Mouse (Mus musculus): ENCODE results near the gene Mpg.

Gene Mpg

DNA sequence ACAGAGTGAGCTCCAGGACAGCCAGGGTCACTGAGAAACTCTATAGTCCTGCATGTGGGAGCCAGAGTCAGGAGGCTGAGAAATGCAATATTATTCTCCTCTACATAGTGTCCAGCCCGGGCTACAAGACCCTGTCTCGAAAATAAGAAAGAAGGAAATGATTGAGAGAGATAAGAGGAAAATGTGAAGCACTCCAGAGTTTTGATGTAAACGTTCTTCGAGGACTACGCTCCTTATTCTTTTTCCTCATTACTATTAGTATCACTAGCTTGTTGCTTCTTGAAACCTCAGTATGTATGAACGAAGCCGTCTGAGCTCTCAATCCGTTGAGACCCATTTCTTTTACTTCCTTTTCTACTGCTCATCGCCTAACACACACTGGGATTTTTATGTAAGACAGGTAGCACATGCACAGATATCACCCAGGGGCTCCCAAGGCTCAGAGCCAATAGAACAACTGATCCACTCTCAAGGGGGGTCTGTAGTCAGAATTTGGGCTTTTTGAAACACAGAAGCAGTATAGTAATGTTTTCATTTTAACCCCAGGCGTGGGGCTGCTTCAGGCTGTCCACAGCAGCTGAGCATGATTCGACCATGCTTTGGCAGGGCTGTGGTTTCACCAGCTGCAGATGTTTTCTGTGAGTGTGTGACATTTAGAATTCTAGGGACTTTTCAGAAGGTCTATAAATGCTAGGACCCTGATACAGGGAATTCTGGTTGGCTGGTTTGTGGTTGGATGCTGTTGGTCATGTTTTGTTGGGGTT lies 24.2 kb upstream of the Mpg start:
- DNase-seq (ENCODE audit: low read depth), result no peak

DNA sequence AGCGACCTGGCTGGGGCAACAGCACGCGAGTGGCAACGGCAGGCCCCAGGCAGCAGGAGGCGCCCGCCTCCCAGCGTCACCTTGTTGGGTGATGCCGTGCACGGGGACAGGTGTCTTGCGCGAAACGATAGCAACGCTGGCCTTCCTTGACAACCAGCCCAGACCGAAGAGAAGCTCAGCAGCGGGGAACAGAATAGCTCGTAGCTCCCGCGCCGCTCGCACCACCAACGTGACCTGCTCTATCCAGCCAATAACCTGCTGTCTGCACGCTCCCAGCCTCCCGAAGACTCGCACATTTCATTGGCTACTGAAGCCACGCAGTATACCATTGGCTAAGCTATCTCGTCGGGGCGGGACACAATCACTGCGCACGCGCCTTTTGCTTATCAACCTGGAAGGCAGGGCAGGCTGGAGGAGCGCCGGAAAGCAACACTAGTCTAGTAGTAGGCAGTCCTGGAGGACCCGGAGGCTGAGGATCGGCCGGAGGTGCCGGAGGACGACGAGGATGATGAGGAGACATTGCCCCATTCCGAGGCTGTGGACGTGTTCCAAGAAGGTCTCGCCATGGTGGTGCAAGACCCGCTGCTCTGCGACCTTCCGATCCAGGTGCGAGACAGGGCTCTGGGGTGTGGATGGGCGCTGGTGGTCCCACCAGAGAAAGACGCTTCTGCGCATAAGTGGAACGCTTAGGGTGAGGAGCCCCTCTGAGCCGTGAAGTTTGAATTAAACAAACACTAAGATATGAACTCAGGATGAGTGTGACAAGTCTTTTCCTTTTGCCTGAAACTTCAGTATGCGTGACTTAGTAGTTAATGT lies 21.0 kb upstream of the Mpg start, which contains the start of gene Snrnp25:
TSS of gene Snrnp25 (plus strand) at position 358 of the 816 bp plus-strand sequence.
- peak; percentile 98 for DNase-seq (ENCODE audit: low read depth)

DNA sequence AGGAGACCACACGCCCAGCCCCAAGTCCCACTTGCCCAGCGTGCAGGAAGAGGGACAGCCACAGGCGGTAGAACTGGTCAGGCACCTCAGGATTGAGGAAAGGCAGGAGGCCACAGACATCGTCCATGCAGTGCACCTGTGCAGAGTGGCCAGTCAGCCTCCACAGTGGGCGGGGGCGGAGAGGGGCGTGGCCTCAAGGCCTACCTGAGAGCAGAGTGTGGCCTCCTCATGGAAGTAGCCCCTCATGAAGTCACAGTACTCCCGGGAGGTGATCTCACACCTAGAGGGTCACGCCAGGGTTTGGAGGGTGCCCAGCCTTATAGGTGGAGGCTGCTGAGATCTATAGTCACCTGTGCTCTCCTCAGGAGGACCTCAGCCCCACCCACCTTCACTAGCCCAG lies 15.7 kb upstream of the Mpg start:
- no peak for DNase-seq (ENCODE audit: low read depth)

DNA sequence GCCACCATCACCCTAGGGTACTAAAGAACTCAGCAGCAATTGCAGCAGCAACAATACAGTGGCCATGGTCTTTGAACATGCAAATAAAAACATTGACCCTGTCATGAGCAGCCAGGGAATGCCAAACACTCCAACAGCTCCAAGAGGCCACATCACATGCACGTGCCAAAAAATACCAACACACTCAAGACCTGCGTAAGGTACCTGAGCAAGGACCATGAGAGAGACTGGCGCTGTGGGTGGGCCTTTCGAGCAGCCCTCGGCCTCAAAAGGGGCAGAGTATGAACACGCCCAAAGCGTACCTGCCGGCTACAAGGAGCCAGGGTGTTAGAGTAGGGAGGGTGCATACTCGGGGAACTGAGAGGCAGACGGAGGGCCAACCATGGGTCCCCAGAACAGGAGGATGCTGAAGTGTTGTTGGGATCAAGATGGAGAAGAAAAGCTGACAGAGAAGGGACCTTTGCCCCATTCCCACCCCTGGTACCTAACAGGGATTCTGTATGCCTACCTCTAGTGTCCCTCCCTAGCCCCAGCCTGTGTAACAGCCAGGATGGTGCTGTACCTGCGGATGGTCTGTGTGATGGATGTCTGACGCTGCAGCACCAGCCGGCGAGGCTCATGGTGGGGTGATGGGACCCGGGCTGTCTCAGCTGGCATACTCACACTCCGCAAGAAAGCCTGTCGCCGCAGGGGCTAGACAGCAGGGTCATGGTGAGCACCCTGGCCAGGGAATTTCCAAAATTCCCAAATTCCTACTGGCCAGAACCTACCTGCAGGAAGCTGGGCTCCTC lies 10.7 kb upstream of the Mpg start:
- no peak for DNase-seq (ENCODE audit: low read depth)

DNA sequence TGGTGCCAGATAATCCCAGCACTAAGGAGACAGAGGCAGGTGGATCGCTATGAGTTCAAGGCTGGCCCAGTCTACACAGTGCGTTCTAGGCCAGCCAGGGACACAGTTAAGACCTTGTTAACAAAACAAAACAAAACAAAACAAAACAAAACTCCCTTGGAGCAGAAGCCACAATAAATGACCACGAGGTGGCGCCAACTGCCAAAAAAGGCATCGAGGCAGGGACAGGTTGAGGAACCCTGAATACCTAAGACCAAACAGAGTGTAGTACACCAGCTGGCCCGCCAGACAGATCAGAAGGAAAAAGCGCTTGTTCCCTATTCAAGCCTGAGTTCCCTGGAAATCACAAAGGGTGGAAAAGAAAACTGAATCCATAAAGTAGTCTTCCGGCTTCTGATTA lies 9.5 kb upstream of the Mpg start:
- peak; percentile 79 for DNase-seq (ENCODE audit: low read depth)

DNA sequence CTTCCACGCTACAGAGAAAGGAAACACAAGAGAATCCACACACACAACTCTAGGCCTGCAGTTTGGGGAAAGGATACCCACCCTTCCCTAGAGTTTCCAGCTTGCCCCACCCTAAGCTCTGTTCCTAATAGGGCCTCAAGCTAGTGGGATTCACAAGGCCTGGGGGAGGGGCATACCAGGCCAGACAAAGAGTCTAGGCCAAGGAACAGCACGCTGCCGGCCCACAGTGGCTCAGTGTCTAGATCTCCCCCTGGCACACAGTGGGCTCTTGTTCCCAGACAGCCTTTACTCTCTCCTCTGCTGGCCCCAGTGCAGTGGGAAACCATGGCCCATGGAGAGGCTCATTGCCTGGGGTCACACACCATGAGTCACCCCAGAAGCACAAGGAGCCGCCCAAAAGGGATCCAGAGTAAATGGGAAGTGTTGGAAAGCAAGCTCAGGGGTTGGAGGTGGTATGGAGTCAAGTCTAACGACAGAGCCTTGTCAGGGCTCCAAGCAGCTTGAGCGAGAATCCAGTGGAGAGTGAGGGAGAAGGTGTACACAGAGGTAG lies 7.7 kb upstream of the Mpg start:
- DNase-seq (ENCODE audit: low read depth), result peak; percentile 63

DNA sequence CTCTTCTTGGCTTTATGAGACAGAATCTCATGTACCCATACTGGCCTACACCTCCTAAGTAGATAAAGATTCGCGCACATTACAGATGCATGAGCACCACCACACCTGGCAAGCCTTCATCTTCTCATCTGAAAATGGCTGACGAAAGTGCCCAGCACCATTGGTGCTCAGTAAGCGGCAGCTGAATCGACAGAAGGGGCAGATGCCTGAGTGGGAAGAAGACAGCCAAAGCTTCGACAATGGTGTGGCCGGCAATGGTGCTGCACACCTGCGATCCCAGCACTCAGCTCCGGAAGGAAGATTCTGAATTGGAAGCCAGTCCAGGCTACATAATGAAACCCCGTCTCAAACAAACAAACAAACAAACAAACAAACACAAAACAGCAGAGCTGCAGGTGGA lies 7.0 kb upstream of the Mpg start:
- DNase-seq (ENCODE audit: low read depth), result no peak

DNA sequence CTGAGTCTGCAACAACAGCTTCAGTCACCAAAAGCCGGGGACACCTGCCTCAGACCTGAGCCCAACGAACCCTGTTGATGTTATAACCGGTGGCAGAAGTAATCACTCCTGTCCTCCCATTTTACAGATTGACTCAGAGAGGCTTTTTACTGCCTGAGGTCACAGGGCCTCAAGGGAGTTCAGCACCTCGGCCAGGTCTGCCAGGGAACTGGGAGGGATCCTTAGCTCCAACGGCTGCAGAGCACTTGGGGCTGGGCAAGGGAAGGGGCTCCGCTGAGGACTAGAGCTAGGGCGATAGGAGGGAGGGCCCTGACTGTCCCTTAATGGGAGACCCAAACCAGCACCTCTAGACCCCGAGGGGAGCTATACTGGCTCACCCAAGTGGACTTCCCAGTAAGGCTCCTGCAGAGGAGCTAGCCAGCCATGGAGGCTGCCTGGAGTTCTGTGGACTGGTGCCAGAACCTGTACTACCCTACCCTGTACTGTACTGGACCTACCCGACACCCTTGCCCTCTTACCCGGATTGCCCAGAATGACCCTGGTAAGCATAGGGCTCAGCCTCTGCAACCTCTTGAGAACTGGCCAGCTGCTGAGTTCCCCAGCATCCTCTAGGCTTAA lies 5.6 kb upstream of the Mpg start:
- DNase-seq (ENCODE audit: low read depth), result peak; percentile 65

DNA sequence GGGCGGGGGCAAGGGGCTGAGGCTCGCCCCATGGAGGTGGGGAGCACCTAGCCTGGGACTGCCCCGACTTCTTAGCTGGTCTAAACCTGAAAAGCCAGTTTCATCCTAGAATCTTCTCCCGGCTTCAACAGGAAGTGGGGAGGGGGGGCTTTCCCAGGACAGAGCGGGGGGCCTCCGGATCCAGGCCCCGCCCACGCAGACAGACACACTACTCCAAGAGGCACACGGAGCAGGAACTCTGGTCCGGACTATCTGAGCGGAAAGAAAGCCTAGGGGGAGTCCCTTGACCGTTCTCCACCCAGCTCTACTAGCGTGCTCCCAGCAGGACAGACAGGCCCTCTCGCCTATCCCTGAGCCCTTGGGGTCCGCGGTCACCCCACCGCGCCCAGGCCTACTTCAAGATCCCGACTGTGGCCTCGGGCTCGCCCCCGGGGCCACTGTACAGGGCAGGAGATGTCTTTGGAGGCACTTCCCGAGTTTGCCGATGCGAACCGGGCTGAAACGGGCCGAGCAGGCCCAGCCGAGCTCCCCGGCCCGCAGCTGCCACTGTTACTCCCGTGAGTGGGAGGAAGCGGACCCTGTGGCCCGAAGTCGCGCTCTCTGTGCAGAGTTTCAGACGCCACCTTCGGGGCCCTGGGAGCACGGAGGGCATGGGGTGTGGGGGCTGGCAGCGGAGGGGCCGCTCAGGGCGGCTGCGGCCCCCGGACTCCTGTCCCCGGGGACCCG lies 4.9 kb upstream of the Mpg start:
- peak; percentile 83 for DNase-seq (ENCODE audit: low read depth)

DNA sequence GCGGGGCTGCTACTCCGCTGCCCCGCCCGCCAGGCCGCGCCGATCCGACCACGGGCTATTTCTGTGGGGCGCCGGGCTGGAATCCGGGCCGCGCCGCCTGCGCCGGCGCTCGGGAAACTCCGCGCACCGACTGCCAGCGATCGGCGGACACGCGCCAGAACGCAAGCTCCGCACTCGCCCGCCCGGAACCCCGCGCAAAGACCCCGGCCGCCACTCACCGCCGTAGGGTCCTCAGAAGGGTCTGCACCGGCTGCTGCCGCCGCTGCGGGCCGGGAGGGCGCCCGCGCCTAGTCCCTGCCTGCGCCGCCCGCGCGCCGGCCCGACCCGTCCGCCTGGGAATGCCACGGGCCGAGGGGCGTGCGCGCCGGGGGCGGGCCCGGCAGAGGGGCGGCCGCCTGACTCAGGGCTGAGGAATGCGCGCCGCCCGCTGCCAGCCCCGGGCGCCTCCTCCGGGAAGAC lies 4.3 kb upstream of the Mpg start, which contains the start of gene Rhbdf1:
TSS of gene Rhbdf1 (minus strand) at position 350 of the 459 bp plus-strand sequence.
- peak; percentile 84 for DNase-seq (ENCODE audit: low read depth)

DNA sequence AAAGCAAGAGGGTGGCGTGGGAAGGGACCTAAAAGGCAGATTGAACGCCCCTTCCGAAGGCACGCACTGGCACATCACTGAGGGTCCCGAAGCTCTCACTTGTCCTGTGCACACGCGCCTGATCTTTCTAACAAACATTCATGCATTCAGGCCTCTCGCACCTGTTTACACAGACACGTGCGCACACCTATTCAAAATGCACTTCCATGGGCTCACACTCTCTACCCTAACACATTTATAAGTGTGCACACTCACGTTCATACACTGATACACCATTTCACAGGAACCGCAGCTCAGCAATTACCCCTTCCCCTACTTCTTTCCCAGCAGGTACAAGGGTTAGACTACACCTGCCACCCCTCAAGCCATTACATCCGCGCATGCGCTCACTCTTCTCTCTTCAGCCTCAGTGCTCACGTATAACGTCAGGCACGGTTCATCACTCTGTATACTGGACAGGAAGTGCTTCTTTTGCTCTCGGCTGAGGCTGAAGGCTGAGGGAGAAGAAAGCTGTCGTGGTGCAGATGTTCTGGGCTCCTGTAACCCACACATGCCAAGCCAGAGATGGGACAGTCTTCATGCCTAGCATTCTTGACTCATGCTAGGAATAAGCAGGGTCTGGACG lies 3.6 kb upstream of the Mpg start:
- peak; percentile 36 for DNase-seq (ENCODE audit: low read depth)

DNA sequence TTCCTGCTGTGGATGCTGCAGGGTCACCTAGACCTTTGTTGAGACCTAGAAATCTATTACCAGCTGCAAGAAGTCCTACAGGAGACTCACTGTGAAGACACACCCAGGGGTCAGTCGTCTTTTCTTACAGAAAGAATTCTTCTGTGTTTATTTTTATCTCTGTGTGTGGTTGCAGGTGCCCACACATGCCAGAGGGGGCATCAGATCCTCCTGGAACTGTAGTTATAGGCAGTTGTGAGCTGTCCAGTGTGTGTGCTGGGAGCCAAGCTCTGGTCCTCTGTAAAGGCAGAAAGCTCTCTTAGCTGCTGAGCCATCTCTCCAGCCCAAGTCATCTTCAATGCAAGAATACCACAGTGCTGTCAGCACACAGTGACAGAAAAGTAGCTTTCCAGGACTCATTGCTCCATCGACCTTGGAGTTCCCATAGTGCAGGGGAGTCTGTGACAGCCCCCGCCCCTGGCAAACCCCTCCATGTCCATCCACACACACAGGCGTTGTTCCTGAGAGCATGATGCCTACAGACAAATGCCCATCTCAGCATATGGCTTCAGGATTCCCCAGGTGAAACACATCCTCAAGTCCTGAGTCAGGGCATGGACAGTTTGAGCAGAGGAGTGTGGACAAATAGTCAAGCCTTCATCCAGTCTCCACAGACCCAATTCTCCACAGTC lies 2.9 kb upstream of the Mpg start:
- peak; percentile 32 for DNase-seq (ENCODE audit: low read depth)

DNA sequence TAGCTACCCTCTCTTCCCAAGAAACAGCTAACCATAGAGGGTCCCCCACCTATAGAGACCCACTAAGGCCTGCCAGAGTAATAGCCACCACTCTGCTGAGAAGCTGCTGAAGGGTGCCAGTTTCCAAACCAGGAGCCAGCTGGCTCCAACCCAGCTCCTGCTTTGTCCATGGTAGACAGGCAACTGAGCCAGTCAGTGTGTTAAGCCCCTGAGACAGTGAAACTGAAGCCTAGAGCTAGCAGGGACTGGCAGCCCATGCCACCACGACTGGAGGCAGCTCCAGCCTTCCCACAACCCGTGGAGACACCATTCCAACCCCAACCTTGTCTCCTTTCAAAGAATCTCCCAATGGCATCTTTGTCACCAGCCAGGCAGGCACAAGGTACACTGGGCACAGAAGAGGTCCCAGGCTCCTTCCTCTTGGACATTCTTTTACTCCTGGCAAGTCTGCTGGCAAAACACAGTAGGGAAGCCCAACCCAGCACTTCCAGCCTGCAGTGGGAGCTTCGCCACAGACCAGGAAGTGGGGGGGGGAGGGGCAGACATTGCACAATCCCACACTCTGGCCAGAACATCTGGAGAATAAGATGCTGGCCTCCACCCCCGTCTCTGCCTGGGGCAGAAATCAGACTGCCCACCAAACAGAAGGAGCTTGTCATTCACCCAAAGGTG lies 1.7 kb upstream of the Mpg start:
- DNase-seq (ENCODE audit: low read depth), result peak; percentile 96

DNA sequence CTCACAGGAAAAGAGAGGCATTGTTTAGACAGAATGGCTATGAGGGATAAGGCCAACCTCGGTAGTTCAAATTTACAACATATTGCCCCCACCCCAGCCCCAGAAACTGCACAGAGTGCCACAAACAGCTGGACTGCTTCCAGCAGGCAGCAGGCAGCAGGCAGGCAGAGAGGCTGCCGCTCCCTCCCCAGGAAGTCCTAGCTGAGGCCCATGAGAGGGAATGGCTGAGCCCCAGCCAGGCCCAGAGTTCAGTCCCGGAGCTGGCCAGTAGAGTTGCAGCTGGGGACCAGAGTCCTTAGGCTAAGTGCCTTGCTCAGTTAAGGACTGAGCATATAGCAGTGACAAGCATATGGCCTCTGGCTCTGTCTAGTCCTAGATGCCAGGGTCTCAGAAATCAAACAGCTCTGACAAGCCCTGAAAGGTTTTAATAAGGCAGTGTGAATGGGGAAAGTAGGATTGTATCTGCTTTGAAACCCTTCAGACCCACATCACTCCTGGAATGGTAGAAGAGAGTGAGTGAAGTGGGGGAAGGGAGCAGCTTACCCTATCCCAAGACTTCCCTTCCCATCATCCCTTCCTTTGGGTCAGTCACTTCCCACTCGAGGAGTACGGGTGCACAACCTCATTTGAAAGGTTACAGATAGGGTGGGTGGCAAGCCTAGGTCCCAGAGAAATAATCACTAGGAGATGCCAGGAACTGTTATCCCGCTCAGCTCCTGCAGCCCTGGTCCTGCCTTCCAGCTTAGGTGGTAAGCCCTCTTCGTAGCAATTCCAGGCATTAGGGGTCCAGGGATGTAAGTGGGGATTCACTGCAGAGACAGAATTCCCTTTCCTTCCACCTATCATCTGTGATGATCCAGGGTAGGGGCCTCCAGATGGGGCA lies 842 bp upstream of the Mpg start:
- DNase-seq (ENCODE audit: low read depth), result peak; percentile 79

DNA sequence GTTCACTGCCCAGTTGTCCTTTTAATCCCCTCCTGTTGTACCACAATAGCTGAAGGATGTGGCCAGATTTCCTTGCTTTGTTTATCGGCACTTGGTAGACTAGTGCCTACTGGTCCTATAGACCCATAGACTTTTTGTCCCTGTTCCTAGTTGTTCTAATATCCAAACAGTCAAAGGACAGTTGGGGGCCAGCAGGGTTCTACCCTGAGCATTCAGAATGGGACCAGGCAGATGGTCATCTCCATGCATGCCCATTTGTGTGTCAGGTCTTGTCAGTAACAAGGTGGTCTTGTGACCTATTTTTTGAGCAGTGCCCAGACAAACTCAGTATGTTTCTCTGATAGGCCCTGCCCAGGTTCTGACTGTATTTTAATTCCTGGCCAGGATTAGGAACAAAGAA lies 736 bp downstream of the Mpg start:
- DNase-seq (ENCODE audit: low read depth), result no peak

DNA sequence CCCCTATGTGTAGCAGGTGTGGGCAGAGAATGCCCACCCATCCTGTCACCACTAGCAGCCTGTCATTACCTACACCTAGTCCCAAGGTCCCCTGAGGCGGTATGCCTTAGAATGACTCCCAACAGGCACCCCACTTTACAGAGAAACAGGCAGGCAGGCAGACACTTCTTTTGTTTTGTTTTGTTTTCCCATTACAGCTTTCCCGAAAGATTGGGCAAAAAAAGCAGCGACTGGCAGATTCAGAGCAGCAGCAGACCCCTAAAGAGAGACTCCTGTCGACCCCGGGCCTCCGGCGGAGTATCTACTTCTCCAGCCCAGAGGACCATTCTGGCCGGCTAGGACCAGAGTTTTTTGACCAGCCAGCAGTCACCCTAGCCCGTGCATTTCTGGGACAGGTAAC lies 1.2 kb downstream of the Mpg start:
- no peak for DNase-seq (ENCODE audit: low read depth)

DNA sequence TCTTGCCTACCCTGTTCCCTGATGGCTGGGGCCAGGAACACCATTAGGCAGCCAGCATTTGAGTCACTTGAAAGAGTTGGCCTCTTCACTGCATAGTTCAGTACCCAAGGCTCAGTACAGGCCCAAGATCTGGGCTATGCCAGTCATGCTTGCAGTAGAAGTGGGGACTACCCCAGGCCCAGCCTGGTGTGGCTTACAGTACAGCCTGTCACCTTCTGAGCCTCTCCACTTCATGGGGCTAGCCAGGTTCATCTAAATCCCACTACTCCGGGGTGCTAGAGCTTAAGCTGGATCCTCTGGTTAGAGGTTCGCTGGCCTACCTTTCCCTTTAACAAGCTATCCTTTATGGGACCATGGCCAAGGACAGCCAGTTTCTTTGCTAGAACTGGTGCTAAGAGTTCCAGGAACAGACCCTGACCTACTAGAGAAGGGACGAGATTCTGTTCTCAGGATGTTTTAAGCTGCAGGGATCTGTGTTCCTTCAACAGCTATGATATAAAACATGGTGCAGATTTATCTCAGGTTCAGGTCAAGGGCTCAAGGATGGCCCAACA lies 2.1 kb downstream of the Mpg start:
- DNase-seq (ENCODE audit: low read depth), result no peak

DNA sequence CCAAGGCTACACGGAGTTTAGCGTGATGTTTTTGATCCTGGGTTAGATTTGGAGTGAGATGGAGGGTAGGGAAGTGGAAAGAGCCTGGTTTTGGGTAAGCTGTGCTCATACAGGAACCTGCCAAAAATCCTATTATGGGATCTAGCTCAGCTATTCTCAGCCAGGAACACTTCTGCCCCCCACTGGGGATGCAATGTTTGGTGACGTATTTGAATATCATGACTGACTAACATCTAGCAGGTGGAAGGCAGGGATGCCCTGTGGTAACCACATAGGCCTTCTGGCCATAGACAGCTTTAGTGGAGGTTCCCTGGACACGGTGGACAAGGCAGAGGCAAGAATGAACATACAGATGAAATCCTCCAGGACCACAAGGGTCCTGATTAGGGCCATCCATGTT lies 3.9 kb downstream of the Mpg start:
- DNase-seq (ENCODE audit: low read depth), result peak; percentile 50
